Mouse (Mus musculus): Measurements from ENCODE around the gene Sys1. TPM values are rescaled to one million over a fixed set of nuclear protein-coding genes. Genes with fewer than 3 reads are reported as not detected.
A peak's percentile ranks its signal among the peaks of the same experiment; 100 is the strongest.

The Sys1 gene
- polyA plus RNA-seq, 1 experiment: 26.4 TPM

DNA sequence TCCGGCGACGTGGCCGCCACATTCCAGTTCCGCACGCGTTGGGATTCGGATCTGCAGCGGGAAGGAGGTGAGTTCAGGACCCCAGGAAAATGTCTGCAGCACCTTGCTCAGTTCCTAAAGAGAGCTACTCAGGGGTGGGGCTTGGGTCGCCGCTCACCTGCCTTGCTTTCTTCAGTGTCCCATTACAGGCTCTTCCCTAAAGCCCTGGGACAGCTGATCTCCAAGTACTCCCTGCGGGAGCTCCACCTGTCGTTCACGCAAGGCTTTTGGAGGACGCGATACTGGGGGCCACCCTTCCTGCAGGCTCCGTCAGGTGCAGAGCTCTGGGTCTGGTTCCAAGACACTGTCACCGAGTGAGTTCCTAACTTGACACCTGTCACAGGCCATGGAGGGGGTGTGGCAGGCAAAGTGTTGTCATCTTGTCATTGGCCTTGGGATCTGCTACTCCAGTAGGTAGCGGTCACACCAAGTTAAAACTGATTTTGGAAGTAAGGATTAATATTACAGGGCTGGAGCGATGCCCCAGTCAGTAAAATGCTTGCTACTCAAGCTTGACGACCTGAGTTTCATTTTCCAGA lies 41.0 kb downstream of the Sys1 start:
- Histone ChIP-seq H3K4me1 (ENCODE audit: control insufficient read depth, insufficient read depth, low read length) (peaks cover 6% of the 10 kb centered on the region), H3K36me3 (ENCODE audit: control insufficient read depth, insufficient read depth, low read length) (peaks cover 5% of the 10 kb centered on the region), H3K27ac (ENCODE audit: control insufficient read depth, insufficient read depth, low read depth, low read length) (peak overlapping the region; percentile 60), H3K27me3 (ENCODE audit: control insufficient read depth, insufficient read depth, low read length) (no peaks in the 10 kb centered on the region), H3K4me3 (ENCODE audit: control insufficient read depth, low read depth, low read length) (peak overlapping the region; percentile 98)
- no peak for TF ChIP-seq CTCF (IDR thresholded peaks at IDR 0.05; ENCODE audit: control insufficient read depth, insufficient read depth, insufficient replicate concordance, low read depth, low read length)
- no peak for TF ChIP-seq POLR2A (IDR thresholded peaks at IDR 0.05; ENCODE audit: control insufficient read depth, low read depth, low read length)

DNA sequence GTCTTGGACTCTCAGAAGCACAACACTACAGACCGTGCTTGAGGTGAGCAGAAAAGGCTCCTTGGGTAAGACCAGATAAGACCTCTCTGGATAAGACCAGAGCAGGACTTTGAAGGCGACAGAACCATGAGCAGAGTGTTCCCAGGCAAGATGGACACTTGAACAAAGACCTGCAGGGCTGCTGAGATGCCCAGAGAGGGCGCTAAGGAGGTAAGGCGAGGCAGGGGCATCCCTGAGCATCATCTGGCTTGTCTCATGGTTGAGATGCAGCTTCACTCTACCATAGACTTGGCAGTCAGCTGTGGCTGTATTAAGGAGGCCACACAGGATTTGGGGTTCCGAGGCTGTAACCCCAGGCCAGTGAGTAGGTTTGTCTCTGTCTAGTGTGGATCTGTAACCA lies 42.6 kb downstream of the Sys1 start:
- peaks cover 6% of the 10 kb centered on the region for H3K4me1 ChIP-seq (ENCODE audit: control insufficient read depth, insufficient read depth, low read length)
- TF ChIP-seq CTCF (IDR thresholded peaks at IDR 0.05; ENCODE audit: control insufficient read depth, insufficient read depth, insufficient replicate concordance, low read depth, low read length) (no peak), POLR2A (IDR thresholded peaks at IDR 0.05; ENCODE audit: control insufficient read depth, low read depth, low read length) (no peak)
- no peaks in the 10 kb centered on the region for H3K27me3 ChIP-seq (ENCODE audit: control insufficient read depth, insufficient read depth, low read length)
- peaks cover 6% of the 10 kb centered on the region for H3K36me3 ChIP-seq (ENCODE audit: control insufficient read depth, insufficient read depth, low read length)
- no peak overlapping the region for H3K27ac ChIP-seq (ENCODE audit: control insufficient read depth, insufficient read depth, low read depth, low read length)
- no peak overlapping the region for H3K4me3 ChIP-seq (ENCODE audit: control insufficient read depth, low read depth, low read length)

DNA sequence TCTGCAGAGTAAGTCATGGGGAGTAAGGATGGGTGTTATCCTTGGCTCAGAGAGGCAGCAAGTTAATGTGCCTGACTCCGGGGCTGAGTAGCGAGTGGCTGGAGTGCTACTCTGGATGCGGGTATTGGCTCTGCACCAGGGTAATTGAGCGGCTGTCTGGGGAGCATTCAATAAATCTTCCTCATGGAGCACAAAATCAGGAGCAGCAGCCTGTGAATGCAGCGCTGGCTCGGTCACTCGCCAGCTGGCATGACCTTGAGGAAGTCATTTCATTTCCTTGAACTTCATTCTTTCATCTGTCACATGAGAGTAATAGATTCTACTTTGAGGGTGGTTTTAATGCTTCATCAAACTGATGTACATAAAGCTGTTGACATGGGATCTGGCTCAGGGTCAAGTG lies 43.7 kb downstream of the Sys1 start:
- no peaks in the 10 kb centered on the region for H3K27me3 ChIP-seq (ENCODE audit: control insufficient read depth, insufficient read depth, low read length)
- H3K4me3 ChIP-seq (ENCODE audit: control insufficient read depth, low read depth, low read length): no peak overlapping the region
- H3K27ac ChIP-seq (ENCODE audit: control insufficient read depth, insufficient read depth, low read depth, low read length): no peak overlapping the region
- peaks cover 6% of the 10 kb centered on the region for H3K36me3 ChIP-seq (ENCODE audit: control insufficient read depth, insufficient read depth, low read length)
- no peak for TF ChIP-seq POLR2A (IDR thresholded peaks at IDR 0.05; ENCODE audit: control insufficient read depth, low read depth, low read length)
- no peak for TF ChIP-seq CTCF (IDR thresholded peaks at IDR 0.05; ENCODE audit: control insufficient read depth, insufficient read depth, insufficient replicate concordance, low read depth, low read length)
- peaks cover 6% of the 10 kb centered on the region for H3K4me1 ChIP-seq (ENCODE audit: control insufficient read depth, insufficient read depth, low read length)

DNA sequence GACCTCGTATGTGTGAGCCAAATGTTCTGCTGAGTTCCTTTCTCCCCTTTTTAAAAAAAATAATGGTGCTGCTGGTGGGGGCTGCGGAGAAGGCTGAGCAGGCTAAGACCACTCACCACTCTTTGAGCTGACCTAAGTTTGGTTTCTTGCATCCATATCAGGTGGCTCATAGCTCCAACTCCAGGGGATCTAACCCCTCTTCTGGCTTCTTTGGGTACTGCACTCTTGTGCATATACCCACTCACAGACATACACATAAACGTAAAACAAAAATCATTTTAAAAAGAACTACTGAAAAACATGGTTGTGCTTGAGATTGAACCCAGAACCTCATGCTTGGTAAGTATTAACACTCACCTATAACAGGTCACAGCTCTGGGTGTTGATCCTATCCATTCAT lies 48.2 kb downstream of the Sys1 start:
- no peak for TF ChIP-seq CTCF (IDR thresholded peaks at IDR 0.05; ENCODE audit: control insufficient read depth, insufficient read depth, insufficient replicate concordance, low read depth, low read length)
- TF ChIP-seq POLR2A (IDR thresholded peaks at IDR 0.05; ENCODE audit: control insufficient read depth, low read depth, low read length): no peak
- Histone ChIP-seq H3K4me3 (ENCODE audit: control insufficient read depth, low read depth, low read length) (no peak overlapping the region), H3K36me3 (ENCODE audit: control insufficient read depth, insufficient read depth, low read length) (peaks cover 6% of the 10 kb centered on the region), H3K27ac (ENCODE audit: control insufficient read depth, insufficient read depth, low read depth, low read length) (no peak overlapping the region), H3K27me3 (ENCODE audit: control insufficient read depth, insufficient read depth, low read length) (no peaks in the 10 kb centered on the region), H3K4me1 (ENCODE audit: control insufficient read depth, insufficient read depth, low read length) (peaks cover 5% of the 10 kb centered on the region; the same call in 1 of the 2 replicates)

DNA sequence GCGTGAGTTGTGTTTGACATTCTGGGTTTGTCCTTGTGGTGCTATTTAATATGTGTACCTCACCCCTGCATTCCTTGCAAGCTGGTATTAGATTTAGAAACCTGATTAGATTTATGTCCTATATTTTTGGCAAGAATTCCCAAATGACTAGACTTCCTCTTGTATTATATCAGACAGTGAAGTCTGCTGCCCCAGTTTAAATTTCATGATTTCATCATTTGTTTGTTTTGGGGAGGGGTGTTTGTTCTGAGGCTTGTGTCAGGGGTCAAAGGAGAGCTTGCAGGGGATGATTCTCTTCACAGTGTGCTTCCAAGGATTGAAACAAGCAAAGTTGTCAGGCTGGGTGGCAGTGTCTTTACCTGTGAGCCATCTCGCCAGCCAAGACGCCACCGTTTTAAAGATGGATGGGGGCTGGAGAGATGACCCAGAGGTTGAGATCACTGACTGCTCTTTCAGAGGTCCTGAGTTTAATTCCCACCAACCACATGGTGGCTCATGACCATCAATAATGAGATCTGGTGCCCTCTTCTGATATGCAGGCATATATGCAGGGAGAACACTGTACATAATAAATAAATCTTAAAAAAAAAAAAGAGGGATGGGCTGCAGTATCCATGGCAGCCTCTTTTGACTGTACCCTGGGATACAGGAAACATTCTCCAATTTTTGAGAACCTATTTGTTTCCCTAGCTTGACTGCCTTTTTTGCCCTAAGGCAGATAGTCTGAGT lies 49.0 kb downstream of the Sys1 start:
- Histone ChIP-seq H3K27me3 (ENCODE audit: control insufficient read depth, insufficient read depth, low read length) (no peaks in the 10 kb centered on the region), H3K36me3 (ENCODE audit: control insufficient read depth, insufficient read depth, low read length) (peaks cover 6% of the 10 kb centered on the region), H3K27ac (ENCODE audit: control insufficient read depth, insufficient read depth, low read depth, low read length) (no peak overlapping the region), H3K4me3 (ENCODE audit: control insufficient read depth, low read depth, low read length) (no peak overlapping the region), H3K4me1 (ENCODE audit: control insufficient read depth, insufficient read depth, low read length) (peaks cover 5% of the 10 kb centered on the region; the same call in 1 of the 2 replicates)
- TF ChIP-seq CTCF (IDR thresholded peaks at IDR 0.05; ENCODE audit: control insufficient read depth, insufficient read depth, insufficient replicate concordance, low read depth, low read length) (no peak), POLR2A (IDR thresholded peaks at IDR 0.05; ENCODE audit: control insufficient read depth, low read depth, low read length) (no peak)

DNA sequence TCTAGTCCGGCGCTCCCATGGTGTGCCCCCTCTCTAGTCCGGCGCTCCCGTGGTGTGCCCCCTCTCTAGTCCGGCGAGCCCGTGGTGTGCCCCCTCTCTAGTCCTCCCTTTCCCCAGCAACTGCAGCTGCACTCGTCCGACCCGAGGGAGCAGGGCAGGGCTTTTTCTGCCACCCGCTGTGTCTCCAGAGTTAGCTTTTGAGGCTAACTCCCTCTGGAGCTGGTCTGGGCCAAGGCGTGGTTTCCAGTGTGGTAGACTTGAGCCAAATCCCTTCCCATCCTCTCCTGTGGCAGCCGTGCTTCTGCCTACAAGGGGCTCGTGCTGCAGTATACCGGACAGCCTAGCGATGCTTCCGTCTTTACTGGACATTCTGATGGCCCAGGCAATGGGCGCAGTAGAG lies 51.0 kb downstream of the Sys1 start:
- Histone ChIP-seq H3K36me3 (ENCODE audit: control insufficient read depth, insufficient read depth, low read length) (peaks cover under 1% of the 10 kb centered on the region; the same call in 1 of the 2 replicates), H3K4me1 (ENCODE audit: control insufficient read depth, insufficient read depth, low read length) (peaks cover 5% of the 10 kb centered on the region; the same call in 1 of the 2 replicates), H3K27me3 (ENCODE audit: control insufficient read depth, insufficient read depth, low read length) (no peaks in the 10 kb centered on the region), H3K27ac (ENCODE audit: control insufficient read depth, insufficient read depth, low read depth, low read length) (peak overlapping the region; percentile 80), H3K4me3 (ENCODE audit: control insufficient read depth, low read depth, low read length) (peak overlapping the region; percentile 87)
- TF ChIP-seq POLR2A (IDR thresholded peaks at IDR 0.05; ENCODE audit: control insufficient read depth, low read depth, low read length) (peak; percentile 66; the same call in 1 of the 2 replicates), CTCF (IDR thresholded peaks at IDR 0.05; ENCODE audit: control insufficient read depth, insufficient read depth, insufficient replicate concordance, low read depth, low read length) (no peak)

DNA sequence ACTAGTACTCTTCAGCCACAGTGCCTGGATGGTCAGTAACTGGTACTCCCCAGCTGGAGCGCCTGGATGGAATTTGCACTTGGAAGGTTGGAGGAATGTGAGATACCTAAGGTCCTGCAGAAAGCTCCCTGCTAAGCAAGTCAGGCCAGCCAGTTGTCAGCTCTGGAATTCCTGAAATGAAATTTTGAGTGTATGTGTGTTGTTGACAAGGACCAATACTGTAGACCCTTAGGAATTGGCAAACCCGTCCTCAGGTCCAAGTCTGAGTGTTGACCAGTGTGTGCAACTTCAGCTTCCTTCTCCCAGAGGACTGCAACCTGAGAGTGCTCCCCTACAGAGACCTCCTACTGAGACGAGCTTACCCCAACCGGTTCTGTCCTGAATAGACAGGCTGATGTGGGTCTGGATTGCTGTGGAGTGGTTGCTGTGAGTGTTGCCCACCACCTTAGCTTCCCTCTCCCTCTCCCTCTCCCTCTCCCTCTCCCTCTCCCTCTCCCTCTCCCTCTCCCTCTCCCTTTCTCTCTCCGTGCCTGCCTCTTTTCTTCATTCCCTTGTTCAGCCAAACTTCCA lies 53.9 kb downstream of the Sys1 start:
- no peak overlapping the region for H3K27ac ChIP-seq (ENCODE audit: control insufficient read depth, insufficient read depth, low read depth, low read length)
- H3K36me3 ChIP-seq (ENCODE audit: control insufficient read depth, insufficient read depth, low read length): no peaks in the 10 kb centered on the region
- peaks cover 5% of the 10 kb centered on the region; the same call in 1 of the 2 replicates for H3K4me1 ChIP-seq (ENCODE audit: control insufficient read depth, insufficient read depth, low read length)
- no peak overlapping the region for H3K4me3 ChIP-seq (ENCODE audit: control insufficient read depth, low read depth, low read length)
- TF ChIP-seq POLR2A (IDR thresholded peaks at IDR 0.05; ENCODE audit: control insufficient read depth, low read depth, low read length) (no peak), CTCF (IDR thresholded peaks at IDR 0.05; ENCODE audit: control insufficient read depth, insufficient read depth, insufficient replicate concordance, low read depth, low read length) (no peak)
- H3K27me3 ChIP-seq (ENCODE audit: control insufficient read depth, insufficient read depth, low read length): no peaks in the 10 kb centered on the region

Measured in testis, adult 2 months (tissue).